Mouse (Mus musculus): ENCODE data around the gene Gopc.
"Not testable (repeated sequence)": the region's sequence is repeated elsewhere in the genome, so short reads cannot be mapped to it uniquely, and the experiment has no call there.

The Gopc gene

GRCm38 (mm10) chr10:52387192-52387591 is 5.3 kb upstream of the Gopc start:
- DNase-seq (ENCODE audit: low spot score), result no peak

DNA sequence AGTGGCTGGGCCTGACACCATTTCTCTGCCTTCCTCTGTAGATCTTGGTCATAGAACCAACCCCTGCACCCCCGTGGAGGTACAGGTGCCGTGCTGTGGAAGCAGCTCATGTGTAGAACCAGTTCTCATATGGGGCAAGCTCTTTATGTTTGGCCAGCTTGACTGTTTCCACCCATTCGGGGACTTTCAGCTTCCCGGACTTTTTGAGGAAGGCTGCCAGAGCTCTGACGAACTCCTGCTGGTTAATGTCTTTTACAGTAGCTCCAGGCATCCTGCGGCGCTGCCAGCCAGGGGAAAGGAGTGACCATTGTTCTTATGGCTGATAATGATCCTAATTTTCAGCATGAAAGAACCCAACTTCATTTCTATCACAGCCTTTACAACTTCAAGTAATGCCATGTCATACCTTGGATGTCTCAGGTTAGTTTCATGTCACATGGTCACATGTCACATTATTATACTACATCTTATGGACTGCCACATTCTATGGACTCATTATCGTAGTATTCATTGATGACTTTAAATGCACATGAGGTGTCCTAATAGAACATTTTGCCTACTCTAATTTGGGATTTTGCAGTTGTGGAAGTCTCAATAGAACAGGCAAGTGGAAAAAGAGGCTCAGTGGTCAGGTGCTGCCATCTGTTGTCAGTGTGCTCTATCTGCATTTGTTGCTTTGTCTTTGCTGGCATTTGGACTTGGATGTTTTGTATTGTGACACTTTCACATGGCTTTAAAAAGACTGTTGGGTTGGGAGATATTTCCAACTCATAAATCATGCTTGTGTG is 3.1 kb upstream of the Gopc start:
- peak; percentile 46 for DNase-seq (ENCODE audit: low spot score)

DNA sequence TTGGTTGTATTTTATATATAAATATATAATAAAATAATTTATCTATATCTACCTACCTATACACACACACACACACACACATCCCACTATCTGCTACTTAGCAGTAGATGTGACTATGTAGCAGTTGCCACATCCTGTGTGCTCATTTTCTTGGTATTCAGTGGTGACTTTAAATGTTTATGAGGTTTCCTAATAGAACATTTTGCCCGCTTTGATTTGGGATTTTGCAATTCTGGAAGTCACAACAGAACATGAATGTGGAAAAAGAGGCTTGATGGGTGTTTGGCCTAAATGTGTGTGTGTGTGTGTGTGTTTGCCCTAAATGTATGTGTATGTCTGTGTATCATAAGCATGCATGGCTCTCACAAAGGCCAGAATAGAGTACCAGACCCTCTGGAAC is 1.6 kb upstream of the Gopc start:
- no peak for DNase-seq (ENCODE audit: low spot score)

DNA sequence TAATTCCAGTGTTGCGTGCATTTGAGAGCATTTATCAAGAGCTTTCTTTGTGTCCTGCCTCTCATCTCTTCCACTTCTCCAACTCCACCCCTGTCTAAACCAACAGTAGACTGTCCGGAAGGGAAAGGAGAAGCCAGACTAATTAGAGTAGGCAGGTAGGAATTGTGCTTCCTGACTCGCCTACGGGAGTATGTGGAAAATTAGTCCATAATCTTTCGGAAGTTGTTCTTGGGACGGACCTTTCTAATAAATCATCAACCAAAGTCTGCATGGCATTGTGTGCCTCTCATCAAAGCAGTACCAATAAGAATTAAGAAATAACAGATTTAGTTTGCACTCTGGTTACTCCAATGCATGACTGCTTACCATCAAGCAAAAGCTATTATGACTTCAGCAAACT is 1.1 kb upstream of the Gopc start:
- DNase-seq (ENCODE audit: low spot score), result no peak

- DNase-seq (ENCODE audit: low spot score), result peak; percentile 37
Measured at GRCm38 (mm10) chr10:52381321-52381801, 563 bp downstream of the Gopc start.

- no peak for DNase-seq (ENCODE audit: low spot score)
Measured at GRCm38 (mm10) chr10:52377813-52378212, 4.1 kb downstream of the Gopc start.

- DNase-seq (ENCODE audit: low spot score), result no peak
Measured at GRCm38 (mm10) chr10:52376422-52376821, 5.5 kb downstream of the Gopc start.

GRCm38 (mm10) chr10:52374651-52375050 is 7.3 kb downstream of the Gopc start:
- no peak for DNase-seq (ENCODE audit: low spot score)

- no peak for DNase-seq (ENCODE audit: low spot score)
Measured at GRCm38 (mm10) chr10:52373834-52374233, 8.1 kb downstream of the Gopc start.

DNA sequence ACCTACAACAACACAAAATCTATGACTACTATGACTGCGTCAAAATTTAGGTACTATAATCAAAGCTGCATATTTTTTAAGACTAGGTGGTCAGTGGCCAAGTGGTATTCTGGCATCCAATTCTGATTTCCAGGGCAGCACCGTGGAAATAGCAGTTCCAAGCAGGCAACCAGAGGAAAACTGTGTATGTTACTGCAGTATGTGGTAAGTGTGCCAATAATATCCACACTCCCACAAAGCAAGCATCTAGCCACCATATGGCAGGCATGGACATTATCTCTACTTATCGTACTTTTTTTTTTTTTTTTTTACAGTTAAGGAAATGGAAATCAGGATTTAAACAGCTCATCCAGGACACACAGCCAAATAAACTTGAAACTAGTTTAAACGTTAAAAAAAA is 13.5 kb downstream of the Gopc start:
- DNase-seq (ENCODE audit: low spot score), result no peak

GRCm38 (mm10) chr10:52360862-52361609 is 20.9 kb downstream of the Gopc start:
- DNase-seq (ENCODE audit: low spot score), result no peak

GRCm38 (mm10) chr10:52360241-52360735 is 21.6 kb downstream of the Gopc start:
- no peak for DNase-seq (ENCODE audit: low spot score)

DNA sequence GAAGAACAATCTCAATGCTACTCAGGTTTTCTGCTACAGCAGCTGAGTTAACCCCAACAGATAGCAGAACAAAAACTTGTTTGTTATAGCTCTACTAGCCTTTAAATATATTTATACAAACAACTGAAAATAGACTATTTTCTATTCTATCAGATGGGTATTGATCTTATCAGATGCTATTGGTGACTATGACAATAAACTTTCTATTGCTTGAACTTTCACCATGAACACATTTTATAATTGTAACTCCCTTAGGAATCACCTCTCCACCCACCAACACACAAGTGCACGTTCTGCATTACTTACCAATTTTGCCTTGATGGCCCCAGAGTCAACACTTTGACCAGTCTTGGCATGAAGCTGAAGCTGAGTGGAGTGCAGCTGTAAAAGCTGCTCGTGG is 23.5 kb downstream of the Gopc start, which contains the start of gene Gm26741:
Gene Gm26741, plus strand, starts transcription at position 301 of the 400 bp plus-strand sequence.
- DNase-seq (ENCODE audit: low spot score), result no peak

DNA sequence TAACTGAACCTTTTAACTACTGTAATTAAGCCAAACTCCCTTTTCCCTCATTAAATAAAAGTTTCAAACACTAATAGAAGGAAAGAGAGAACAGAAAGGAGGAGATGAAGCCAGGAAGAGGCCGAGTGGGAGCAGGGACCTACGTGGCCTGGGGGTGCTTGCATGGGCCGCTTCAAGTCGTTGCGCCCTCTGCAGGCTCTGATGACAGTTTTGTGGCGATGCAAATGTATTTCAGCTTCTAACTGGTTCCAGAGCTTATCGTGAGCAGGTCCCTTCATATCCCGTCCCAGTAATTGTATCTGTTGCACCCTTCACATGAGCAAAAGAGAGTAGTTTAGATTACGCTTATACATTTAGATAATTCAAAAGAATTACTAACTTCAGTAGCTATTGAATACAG is 28.7 kb downstream of the Gopc start:
- DNase-seq (ENCODE audit: low spot score), result no peak

- DNase-seq (ENCODE audit: low spot score), result not testable (repeated sequence)
Measured at GRCm38 (mm10) chr10:52343324-52343723, 38.6 kb downstream of the Gopc start.

GRCm38 (mm10) chr10:52331007-52331406 is 50.9 kb downstream of the Gopc start:
- peak; percentile 29 for DNase-seq (ENCODE audit: low spot score)

- DNase-seq (ENCODE audit: low spot score), result no peak
Measured at GRCm38 (mm10) chr10:52321918-52322317, 60.0 kb downstream of the Gopc start.

DNA sequence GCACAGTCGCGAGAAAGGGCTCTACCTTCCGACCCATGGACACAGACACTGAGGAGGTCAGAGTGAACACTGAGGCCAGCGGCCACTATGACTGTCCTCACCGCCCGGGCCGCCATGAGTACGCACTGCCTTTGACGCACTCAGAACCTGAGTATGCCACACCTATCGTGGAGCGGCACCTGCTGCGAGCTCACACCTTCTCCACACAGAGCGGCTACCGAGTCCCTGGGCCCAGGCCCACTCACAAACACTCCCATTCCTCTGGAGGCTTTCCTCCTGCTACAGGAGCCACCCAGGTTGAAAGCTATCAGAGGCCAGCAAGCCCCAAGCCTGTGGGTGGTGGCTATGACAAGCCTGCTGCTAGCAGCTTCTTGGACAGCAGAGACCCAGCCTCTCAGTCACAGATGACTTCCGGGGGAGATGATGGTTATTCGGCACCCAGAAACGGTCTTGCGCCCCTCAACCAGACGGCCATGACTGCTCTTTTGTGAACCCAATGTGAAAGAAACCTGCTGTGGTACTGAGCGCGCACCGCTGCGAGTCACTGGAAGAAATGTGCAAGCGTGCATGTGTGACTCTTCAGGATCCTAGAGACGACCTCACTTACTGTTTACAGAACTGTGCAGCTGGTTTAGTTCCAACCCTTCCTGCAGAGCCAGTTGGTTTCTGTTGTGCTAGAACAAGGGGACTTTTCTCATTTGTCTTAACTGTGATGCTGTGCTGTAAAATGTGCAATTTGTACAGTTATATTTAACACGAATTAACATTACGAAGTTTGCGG is 62.2 kb downstream of the Gopc start:
- DNase-seq (ENCODE audit: low spot score), result no peak

- no peak for DNase-seq (ENCODE audit: low spot score)
Measured at GRCm38 (mm10) chr10:52309196-52309595, 72.7 kb downstream of the Gopc start.

DNA sequence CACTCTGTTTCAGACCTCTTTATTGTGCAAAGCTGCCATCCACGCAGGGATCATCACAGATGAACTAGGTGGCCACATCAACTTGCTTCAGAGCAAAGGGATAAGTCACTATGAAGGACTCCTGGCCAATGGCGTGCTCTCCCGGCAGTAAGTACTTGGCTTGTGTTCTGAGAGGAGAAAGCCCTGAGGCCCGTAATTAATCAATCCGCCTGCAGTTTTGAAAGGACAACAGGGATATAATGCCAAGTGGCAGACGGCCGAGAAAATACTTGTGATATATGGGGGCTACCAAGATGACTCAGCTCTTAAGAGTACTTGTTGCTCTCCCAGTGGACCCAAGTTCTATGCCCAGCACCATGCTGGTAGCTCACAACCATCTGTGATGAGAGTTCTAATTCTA is 77.3 kb downstream of the Gopc start:
- DNase-seq (ENCODE audit: low spot score), result no peak

DNA sequence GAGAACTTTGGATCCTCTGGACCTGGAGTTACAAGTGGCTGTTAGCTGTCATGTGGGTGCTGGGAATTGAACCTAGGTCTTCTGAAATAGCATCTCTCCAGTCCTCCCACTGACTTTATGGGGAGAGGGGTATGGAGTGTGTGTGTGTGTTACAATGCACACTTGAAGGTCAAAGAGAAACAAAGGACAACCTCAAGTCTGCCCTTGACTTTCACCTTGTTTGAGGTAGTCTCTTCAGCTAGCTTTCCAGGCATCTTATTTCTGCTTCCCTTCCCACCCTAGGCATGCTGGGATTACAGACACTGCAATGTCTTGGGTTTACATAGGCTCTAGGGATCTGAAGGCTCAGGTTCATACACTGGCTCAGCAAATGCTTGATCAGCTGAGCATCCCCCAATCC is 79.7 kb downstream of the Gopc start:
- no peak for DNase-seq (ENCODE audit: low spot score)

DNA sequence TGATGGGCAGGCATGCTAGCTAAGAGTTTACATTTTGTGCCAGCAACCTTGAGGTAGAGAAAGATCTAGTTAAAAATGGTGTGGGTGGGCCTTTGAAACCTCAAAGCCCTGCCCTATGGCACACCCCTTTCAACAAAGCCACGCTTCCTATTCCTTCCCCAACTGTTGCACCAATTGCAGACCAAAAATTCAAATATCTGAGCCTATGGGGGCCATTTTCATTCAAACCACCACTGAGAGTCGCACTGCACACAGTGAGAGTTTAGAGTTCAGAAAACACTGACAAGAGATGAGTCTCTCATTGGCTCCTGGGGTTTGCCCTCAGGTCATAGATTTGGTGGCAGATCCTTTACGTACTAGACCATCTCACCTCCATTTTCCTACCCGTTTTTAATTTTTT is 80.2 kb downstream of the Gopc start:
- no peak for DNase-seq (ENCODE audit: low spot score)

Measured in c-Kit-positive CD71-positive TER-119-positive erythroid progenitor cells, embryonic 14.5 days (primary cell).